Mouse (Mus musculus) ES-E14 (cell line): ENCODE measurements around the gene Tmem108. TPM values are rescaled to one million over a fixed set of nuclear protein-coding genes. Genes with fewer than 3 reads are reported as not detected.
A peak's percentile ranks its signal among the peaks of the same experiment; 100 is the strongest.

Experiments used
- DNase-seq: peaks from one replicate; pipeline ENCODE4 v3.0.0-alpha.2; 2013; ENCODE audit warnings: low read depth, low spot score
- H3K27ac ChIP-seq: 2 replicates; pipeline ENCODE4 v1.5.1; 2012; ENCODE audit warnings: low read depth, mild to moderate bottlenecking, low read length, moderate library complexity, mixed read lengths; ENCODE audit not compliant: poor library complexity, insufficient read depth, severe bottlenecking
- H3K36me3 ChIP-seq: 2 replicates; pipeline ENCODE4 v1.6.1; 2012; ENCODE audit warnings: mild to moderate bottlenecking, low read length, moderate library complexity, mixed read lengths; ENCODE audit not compliant: control insufficient read depth, poor library complexity, insufficient read depth, severe bottlenecking
- H3K4me1 ChIP-seq, 2 experiments: fragments of 150-350 bp in 1 of 2; sonication (generic) in 1 of 2; 2 replicates each; pipeline ENCODE4 v1.6.1; 2012; ENCODE audit warnings: low read length in 2 of 2, mild to moderate bottlenecking in 1 of 2, mixed read lengths in 1 of 2; ENCODE audit not compliant: control insufficient read depth in 2 of 2, insufficient read depth in 2 of 2, poor library complexity in 1 of 2
- H3K4me3 ChIP-seq, 2 experiments: fragments of 150-350 bp in 1 of 2; sonication (generic) in 1 of 2; 2 replicates each; pipeline ENCODE4 v1.5.1; 2012; ENCODE audit warnings: low read length in 2 of 2, low read depth in 1 of 2, mild to moderate bottlenecking in 1 of 2, mixed read lengths in 1 of 2; ENCODE audit not compliant: insufficient read depth in 1 of 2, poor library complexity in 1 of 2, severe bottlenecking in 1 of 2
- H3K9ac ChIP-seq: 2 replicates; pipeline ENCODE4 v1.6.1; 2012; ENCODE audit warnings: low read depth, mild to moderate bottlenecking, low read length, mixed read lengths; ENCODE audit not compliant: poor library complexity, insufficient read depth, severe bottlenecking
- H3K9me3 ChIP-seq: fragments of 150-350 bp; sonication (generic); 2 replicates; pipeline ENCODE4 v1.6.1; 2012; ENCODE audit warnings: low read depth, mild to moderate bottlenecking, low read length; ENCODE audit not compliant: control insufficient read depth, insufficient read depth
- CHD2 ChIP-seq: IDR thresholded peaks from 2 replicates; pipeline ENCODE4 v1.6.1; 2014; ENCODE audit warnings: mild to moderate bottlenecking, low read depth, low read length, inconsistent platforms
- HCFC1 ChIP-seq: IDR thresholded peaks from 2 replicates; pipeline ENCODE4 v1.6.1; 2012; ENCODE audit warnings: low read length, inconsistent platforms, borderline replicate concordance; ENCODE audit not compliant: insufficient read depth
- MAFK ChIP-seq: IDR thresholded peaks from 2 replicates; pipeline ENCODE4 v1.6.1; 2014; ENCODE audit warnings: mild to moderate bottlenecking, low read depth, low read length, inconsistent platforms; ENCODE audit not compliant: insufficient read depth
- ZC3H11A ChIP-seq: IDR thresholded peaks from 2 replicates; pipeline ENCODE4 v1.6.1; 2012; ENCODE audit warnings: low read depth, mild to moderate bottlenecking, inconsistent platforms, low read length, borderline replicate concordance
- ZNF384 ChIP-seq: IDR thresholded peaks from 2 replicates; pipeline ENCODE4 v1.6.1; 2012; ENCODE audit warnings: low read depth, low read length, inconsistent platforms
- in situ Hi-C, 2 experiments: fragments of 600-800 bp; cut with MboI; formaldehyde crosslinking; loops; one replicate each; pipeline ENCODE4 v1.15.1; 2025; ENCODE audit warnings: low sequenced_read_pairs in 2 of 2, inconsistent platforms in 1 of 2; ENCODE audit not compliant: unreplicated experiment in 2 of 2
- total RNA-seq: library from RNA; depleted of rRNA; stranded (reverse); fragments of 300-350 nt; gene quantifications from 2 replicates; pipeline ENCODE4 v1.2.3, GENCODE M21; 2012

The Tmem108 gene
- total RNA-seq, 1 experiment, result 3.1 TPM

GRCm38 (mm10) chr9:103703014-103703413 lies 58.6 kb downstream of the Tmem108 start:
- in situ Hi-C loops, result no loop called here
- Histone ChIP-seq H3K27ac (no peak overlapping the region), H3K4me1 (0 out of 4 replicates have a peak, but pooled peaks cover 0 to 2% of the 10 kb centered on the region in 2 experiments), H3K4me3 (no peak overlapping the region), H3K9me3 (no peaks in the 10 kb centered on the region), H3K36me3 (no peaks in the 10 kb centered on the region), H3K9ac (no peak overlapping the region)
- no peak for DNase-seq
- TF ChIP-seq ZC3H11A (0 out of 2 replicates have a peak, but pooled peaks have one; percentile 11), CHD2 (no peak)

GRCm38 (mm10) chr9:103702452-103702851 lies 59.2 kb downstream of the Tmem108 start:
- H3K36me3 ChIP-seq, result no peaks in the 10 kb centered on the region
- H3K9me3 ChIP-seq, result no peaks in the 10 kb centered on the region
- H3K27ac ChIP-seq, result no peak overlapping the region
- DNase-seq, result no peak
- no peak for TF ChIP-seq ZNF384
- TF ChIP-seq MAFK, result no peak
- TF ChIP-seq ZC3H11A, result no peak
- TF ChIP-seq CHD2, result no peak
- TF ChIP-seq HCFC1, result no peak
- no peak overlapping the region for H3K4me3 ChIP-seq
- no peak overlapping the region for H3K9ac ChIP-seq
- H3K4me1 ChIP-seq, result 0 out of 4 replicates have a peak, but pooled peaks cover 0 to 2% of the 10 kb centered on the region in 2 experiments
- in situ Hi-C loops, result no loop called here

- no peak overlapping the region for H3K9ac ChIP-seq
- 0 out of 4 replicates have a peak, but pooled peaks cover 0 to 2% of the 10 kb centered on the region in 2 experiments for H3K4me1 ChIP-seq
- no peaks in the 10 kb centered on the region for H3K36me3 ChIP-seq
- no peaks in the 10 kb centered on the region for H3K9me3 ChIP-seq
- TF ChIP-seq HCFC1, result no peak
- no peak for TF ChIP-seq ZC3H11A
- no peak overlapping the region for H3K4me3 ChIP-seq
- no peak overlapping the region for H3K27ac ChIP-seq
- DNase-seq, result no peak
- in situ Hi-C loops, result no loop called here
Observed at GRCm38 (mm10) chr9:103701448-103701847, 60.2 kb downstream of the Tmem108 start.

GRCm38 (mm10) chr9:103700240-103700639 lies 61.4 kb downstream of the Tmem108 start:
- H3K4me1 ChIP-seq, result 0 out of 4 replicates have a peak, but pooled peaks cover 0 to 2% of the 10 kb centered on the region in 2 experiments

GRCm38 (mm10) chr9:103696967-103697366 lies 64.7 kb downstream of the Tmem108 start:
- DNase-seq, result no peak
- Histone ChIP-seq H3K36me3 (no peaks in the 10 kb centered on the region), H3K4me1 (0 out of 4 replicates have a peak, but pooled peaks cover 0 to 2% of the 10 kb centered on the region in 2 experiments), H3K9me3 (no peaks in the 10 kb centered on the region), H3K4me3 (no peak overlapping the region), H3K9ac (no peak overlapping the region), H3K27ac (no peak overlapping the region)
- TF ChIP-seq ZC3H11A, result no peak
- TF ChIP-seq HCFC1, result no peak
- in situ Hi-C loops, result no loop called here

More at GRCm38 (mm10) chr9:103700240-103700639, 61.4 kb downstream of the Tmem108 start:
- Histone ChIP-seq H3K9ac (no peak overlapping the region), H3K27ac (no peak overlapping the region), H3K36me3 (no peaks in the 10 kb centered on the region), H3K9me3 (no peaks in the 10 kb centered on the region), H3K4me3 (no peak overlapping the region)
- in situ Hi-C loops, result no loop called here
- DNase-seq, result no peak
- TF ChIP-seq ZNF384, result no peak
- TF ChIP-seq ZC3H11A, result no peak
- TF ChIP-seq CHD2, result no peak
- no peak for TF ChIP-seq HCFC1
- TF ChIP-seq MAFK, result no peak
